Mouse (Mus musculus): Measurements from ENCODE around the gene Smug1. TPM values are rescaled to one million over a fixed set of nuclear protein-coding genes. Genes with fewer than 3 reads are reported as not detected.
A peak's percentile ranks its signal among the peaks of the same experiment; 100 is the strongest.

Smug1 gene
- polyA plus RNA-seq (2015; fragmentation: Nextera tagmentation; extraction: Ambion mirVana): 7.5 and 8.9 TPM in 2 replicates

- no peak for DNase-seq (ENCODE audit: low spot score)
These were observed at the start of gene Smug1 for GRCm38 (mm10) chr15:103167042-103167615. TSS of gene Smug1 (minus strand) at chr15:103167092.

- DNase-seq (ENCODE audit: low spot score): no peak
These were observed 49.2 kb upstream of the Smug1 start for GRCm38 (mm10) chr15:103216052-103216451.

- peak; percentile 97 for DNase-seq (ENCODE audit: low spot score)
These were observed 48.3 kb upstream of the Smug1 start for GRCm38 (mm10) chr15:103214971-103215907.

GRCm38 (mm10) chr15:103214149-103214548 is 47.3 kb upstream of the Smug1 start:
- DNase-seq (ENCODE audit: low spot score): no peak

DNA sequence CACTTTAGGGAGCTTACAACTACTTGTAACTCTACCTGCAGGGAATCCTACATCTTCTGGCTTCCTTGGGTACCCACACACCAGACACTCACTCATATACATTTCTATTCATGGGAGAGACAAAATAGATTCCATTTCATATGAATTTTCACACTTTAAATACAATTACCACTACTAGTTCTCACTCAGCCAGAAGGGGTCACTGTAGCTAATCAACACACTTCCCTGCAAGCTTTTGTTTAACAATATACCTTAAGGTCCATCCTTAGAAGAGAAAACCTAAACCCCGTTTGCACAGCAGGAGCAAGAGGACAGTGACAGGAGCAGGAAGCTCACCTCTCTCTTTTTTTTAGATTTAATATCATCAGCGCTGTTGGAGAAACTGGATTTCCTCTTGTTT is 38.3 kb upstream of the Smug1 start:
- peak; percentile 23 for DNase-seq (ENCODE audit: low spot score)

GRCm38 (mm10) chr15:103202088-103202793 is 35.3 kb upstream of the Smug1 start:
- no peak for DNase-seq (ENCODE audit: low spot score)

DNA sequence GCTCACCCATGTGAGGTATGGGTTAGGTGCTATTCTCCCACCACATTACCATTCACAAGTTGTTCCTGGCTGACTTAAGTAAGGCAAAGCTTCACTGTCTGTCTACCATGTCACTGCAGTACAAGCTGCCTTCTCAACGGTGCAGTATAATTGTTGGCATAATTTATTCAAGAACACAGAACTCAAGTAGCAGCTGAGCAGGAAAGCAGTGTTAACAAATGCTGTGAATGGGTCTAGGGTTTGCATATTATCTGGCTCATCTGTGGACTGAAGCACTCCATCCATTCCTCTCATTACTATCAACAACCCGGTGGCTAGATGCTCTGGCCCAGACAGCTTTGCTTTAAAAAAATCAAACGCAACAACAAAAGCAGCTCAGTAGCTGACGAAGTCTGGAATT is 30.9 kb upstream of the Smug1 start:
- DNase-seq (ENCODE audit: low spot score): no peak

- DNase-seq (ENCODE audit: low spot score): no peak
These were observed 29.9 kb upstream of the Smug1 start for GRCm38 (mm10) chr15:103196835-103197234.

GRCm38 (mm10) chr15:103193606-103194005 is 26.7 kb upstream of the Smug1 start:
- DNase-seq (ENCODE audit: low spot score): no peak

DNA sequence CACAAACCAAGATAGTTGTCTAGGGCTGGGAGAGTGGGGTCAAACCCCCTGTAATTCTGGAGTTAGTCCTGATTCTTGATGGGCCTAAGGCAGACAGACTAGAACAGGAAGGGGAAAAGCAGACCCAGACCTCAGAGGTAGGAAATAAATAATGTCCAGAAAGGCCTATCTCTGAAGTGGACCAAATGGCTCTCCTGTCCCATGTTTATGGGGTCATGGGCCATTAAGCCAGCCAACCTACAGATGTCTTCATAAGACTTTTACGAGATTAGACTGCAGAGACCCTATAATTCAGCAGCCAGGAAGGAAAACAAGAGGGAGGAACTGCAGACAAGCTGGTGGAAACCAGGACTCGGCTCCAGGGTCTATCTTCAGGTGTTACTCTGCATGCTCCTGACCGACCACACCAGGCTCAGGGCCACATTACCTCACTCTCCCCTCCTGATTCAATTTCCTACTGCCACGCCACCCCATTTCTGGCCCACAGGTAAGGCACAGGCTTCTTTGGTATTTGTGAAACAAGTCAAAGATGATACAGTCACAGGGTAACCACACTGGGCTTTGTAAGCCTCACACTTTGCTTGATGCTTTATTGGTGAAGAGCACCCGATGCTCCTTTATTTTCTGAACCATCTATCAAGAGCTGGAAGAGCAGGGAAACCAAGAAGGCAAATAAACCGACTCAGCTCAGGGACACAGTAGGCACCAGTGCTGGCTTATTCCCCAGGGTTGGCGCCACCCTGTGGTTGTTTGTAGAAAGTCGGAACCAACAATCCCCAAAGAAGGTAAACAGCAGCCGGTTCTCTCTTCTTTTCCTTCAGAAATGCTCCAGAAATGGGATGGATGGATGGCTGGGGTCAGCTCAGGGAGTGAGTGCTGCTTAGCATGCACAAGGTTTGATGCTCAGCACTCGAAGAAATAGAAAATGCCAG is 23.9 kb upstream of the Smug1 start:
- peak; percentile 42 for DNase-seq (ENCODE audit: low spot score)

DNA sequence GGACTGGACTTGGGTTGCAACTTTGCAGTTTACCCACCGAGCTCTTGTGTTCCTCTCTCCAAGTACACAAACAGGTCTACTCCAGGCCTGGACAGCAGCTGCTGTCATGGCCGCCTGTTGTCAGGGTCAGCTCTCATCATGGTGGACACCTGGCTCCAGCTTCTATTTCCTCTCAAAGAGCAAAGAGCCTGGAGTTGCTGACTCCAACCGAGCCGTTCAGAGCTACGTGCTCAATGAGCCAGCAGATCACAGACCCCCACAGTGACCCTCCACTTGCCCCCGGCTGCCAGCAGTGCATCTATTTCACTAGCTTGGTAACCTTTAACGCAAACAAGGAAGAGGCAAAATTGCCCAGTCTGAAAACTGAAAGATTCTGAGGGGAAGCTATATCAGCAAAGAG is 23.2 kb upstream of the Smug1 start:
- no peak for DNase-seq (ENCODE audit: low spot score)

DNA sequence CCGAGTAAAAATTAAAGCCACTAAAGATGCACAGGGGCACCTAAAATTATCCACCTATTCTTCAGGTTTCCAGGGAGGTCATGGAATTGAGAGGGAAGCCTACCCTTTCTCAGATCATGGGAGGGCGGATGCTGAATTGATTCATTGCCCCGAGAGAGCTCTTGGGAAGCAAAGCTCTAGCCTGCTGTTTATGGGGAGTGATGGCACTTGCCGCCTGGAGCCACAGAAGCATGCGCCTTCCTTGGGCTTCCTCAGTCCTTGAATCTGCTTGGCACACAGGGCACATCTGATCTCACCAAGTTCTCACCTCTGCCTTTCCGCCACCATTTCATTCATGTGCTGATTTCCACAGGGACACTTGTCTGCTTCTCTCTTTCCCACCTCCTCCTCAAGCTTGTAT is 20.9 kb upstream of the Smug1 start:
- DNase-seq (ENCODE audit: low spot score): no peak

GRCm38 (mm10) chr15:103185462-103186198 is 18.7 kb upstream of the Smug1 start:
- DNase-seq (ENCODE audit: low spot score): peak; percentile 29

- no peak for DNase-seq (ENCODE audit: low spot score)
These were observed 17.0 kb upstream of the Smug1 start for GRCm38 (mm10) chr15:103183651-103184610.

DNA sequence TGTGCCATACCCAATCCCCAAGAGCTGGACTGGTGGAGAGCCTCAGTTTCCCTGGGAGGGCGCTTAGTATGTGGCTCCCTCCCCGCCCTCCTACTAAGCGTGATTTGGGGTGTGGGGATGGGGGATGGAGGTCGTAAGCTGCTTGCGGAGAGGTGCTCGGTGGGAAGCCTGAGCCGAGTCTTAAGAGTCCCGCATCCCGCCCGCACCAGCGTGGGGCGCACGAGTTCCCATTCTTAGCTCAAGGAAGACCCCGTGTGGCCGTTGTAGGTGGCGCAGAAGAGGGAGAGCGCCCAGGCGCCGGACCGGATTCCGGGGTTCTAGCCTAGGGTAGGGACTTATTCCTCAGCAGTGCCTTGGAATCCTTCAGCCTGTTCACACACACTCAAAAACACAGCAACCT is 16.2 kb upstream of the Smug1 start:
- DNase-seq (ENCODE audit: low spot score): peak; percentile 75

DNA sequence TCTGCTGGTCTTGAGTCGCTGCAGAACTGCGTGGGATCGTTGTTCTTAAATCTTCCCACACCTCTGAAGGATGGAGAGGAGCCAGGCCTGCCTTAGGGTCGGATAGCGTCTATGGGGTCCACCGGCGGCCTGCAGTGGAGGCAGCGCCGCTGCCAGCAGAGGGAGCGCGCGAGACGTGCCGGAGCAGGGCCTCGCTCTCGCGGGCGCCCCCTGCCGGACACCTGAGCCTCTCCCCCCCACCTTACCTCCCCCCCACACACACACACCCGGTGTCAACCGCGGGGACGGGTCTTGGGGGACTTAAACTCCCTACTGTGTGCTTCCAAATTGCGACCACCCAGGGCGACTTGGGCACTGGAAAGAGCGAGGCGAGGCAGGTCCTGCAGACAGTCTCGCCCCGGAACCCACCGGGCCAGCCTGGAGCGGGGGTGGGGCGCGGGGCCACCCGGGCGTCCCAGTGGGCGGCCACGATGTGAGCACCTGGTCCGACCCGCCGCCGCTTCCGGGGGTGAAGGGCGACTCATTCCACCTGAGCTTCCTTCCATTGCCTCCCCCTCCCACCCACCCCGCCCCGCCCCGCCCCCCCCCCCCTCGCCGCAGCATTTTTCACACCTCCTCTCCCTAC is 15.4 kb upstream of the Smug1 start:
- peak; percentile 87 for DNase-seq (ENCODE audit: low spot score)

DNA sequence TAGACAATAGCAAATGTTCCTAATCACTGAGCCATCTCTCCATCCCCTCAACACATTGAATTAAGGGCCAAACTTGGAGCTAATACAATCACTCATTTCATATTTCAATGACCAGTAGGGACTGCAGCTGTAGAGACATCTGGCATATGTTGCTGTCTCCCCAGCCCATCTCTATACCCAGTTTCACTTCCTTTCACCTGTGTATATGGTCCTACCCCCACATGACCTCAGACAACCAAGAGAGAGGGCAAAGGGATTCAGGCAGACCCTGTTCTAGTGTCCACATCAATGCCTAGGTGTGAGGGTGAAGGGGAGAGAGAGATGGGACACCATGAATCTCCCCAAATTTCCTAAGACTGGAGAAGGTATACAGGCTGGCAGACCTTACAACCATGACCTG is 13.5 kb upstream of the Smug1 start:
- DNase-seq (ENCODE audit: low spot score): no peak

DNA sequence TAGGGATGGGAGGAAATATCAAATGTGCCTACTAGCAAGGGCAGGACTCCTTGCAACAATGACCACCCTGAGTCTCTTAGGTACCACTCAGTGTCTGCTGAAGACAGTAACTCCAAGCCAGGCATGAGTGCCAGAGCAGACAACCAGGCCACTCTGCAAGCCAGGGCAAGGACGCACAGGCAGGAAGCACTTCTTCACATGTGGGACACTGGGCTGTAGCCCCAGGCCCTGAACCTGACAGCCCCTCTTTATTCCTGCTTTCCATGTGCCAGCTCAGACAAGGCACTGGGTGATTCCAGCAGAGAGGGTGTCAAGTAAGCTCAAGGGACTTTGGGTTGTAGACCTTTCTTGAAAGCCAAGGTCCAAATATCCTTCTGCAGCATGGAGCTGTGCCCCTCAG is 11.9 kb upstream of the Smug1 start:
- DNase-seq (ENCODE audit: low spot score): no peak

GRCm38 (mm10) chr15:103178137-103178536 is 11.2 kb upstream of the Smug1 start:
- peak; percentile 59 for DNase-seq (ENCODE audit: low spot score)
